Mouse (Mus musculus) kidney, adult 2 months (tissue): ENCODE results near the gene Vps33a.

Experiments used
- CTCF ChIP-seq: fragments of 200-500 bp; conservative IDR thresholded peaks from 2 replicates; pipeline ENCODE4 v1.5.1; 2011; ENCODE audit warnings: low read depth, mild to moderate bottlenecking, control low read depth, low read length, moderate library complexity, mixed read lengths; ENCODE audit not compliant: insufficient read depth, insufficient read length
- POLR2A ChIP-seq: fragments of 200-500 bp; IDR thresholded peaks from one replicate; pipeline ENCODE4 v1.6.1; 2011; ENCODE audit warnings: low read depth, low read length, control low read depth

- TF ChIP-seq POLR2A = no peak
- no peak for TF ChIP-seq CTCF
Observed at GRCm38 (mm10) chr5:123622421-123622820, 49.6 kb upstream of the Vps33a start.
